Mouse (Mus musculus) forebrain, embryonic 16.5 days (tissue): ENCODE data around the gene 4930578G10Rik. TPM values are rescaled to one million over a fixed set of nuclear protein-coding genes. Genes with fewer than 3 reads are reported as not detected.
"Not testable (repeated sequence)": the region's sequence is repeated elsewhere in the genome, so short reads cannot be mapped to it uniquely, and the experiment has no call there.

Experiments used
- ATAC-seq: fragments of 200-750 bp; cut with Nextera tagmentation; 2 replicates; pipeline ENCODE4 v1.8.0; 2017; ENCODE audit warnings: mild to moderate bottlenecking, moderate library complexity
- H3K27ac ChIP-seq: fragments of 300-500 bp; sonication (generic); 2 replicates; pipeline ENCODE4 v1.5.1; 2014; ENCODE audit warnings: low read length, control low read depth
- H3K27me3 ChIP-seq: fragments of 300-500 bp; sonication (generic); replicated peaks from 2 replicates; pipeline ENCODE4 v1.6.1; 2014; ENCODE audit warnings: low read length; ENCODE audit not compliant: control insufficient read depth, insufficient read depth
- H3K36me3 ChIP-seq: fragments of 300-500 bp; sonication (generic); 2 replicates; pipeline ENCODE4 v1.6.1; 2014; ENCODE audit not compliant: control insufficient read depth, insufficient read depth
- H3K4me1 ChIP-seq: fragments of 300-500 bp; sonication (generic); replicated peaks from 2 replicates; pipeline ENCODE4 v1.6.1; 2014; ENCODE audit warnings: low read length; ENCODE audit not compliant: control insufficient read depth, insufficient read depth
- H3K4me2 ChIP-seq: fragments of 300-500 bp; sonication (generic); 2 replicates; pipeline ENCODE4 v1.6.1; 2014; ENCODE audit warnings: mild to moderate bottlenecking, low read length, control low read depth
- H3K4me3 ChIP-seq: fragments of 300-500 bp; sonication (generic); replicated peaks from 2 replicates; pipeline ENCODE4 v1.5.1; 2014; ENCODE audit warnings: mild to moderate bottlenecking, low read length, control low read depth
- H3K9ac ChIP-seq: fragments of 300-500 bp; sonication (generic); replicated peaks from 2 replicates; pipeline ENCODE4 v1.6.1; 2014; ENCODE audit warnings: low read depth, low read length, control low read depth
- H3K9me3 ChIP-seq: fragments of 300-500 bp; sonication (generic); 2 replicates; pipeline ENCODE4 v1.6.1; 2016; ENCODE audit warnings: low read length; ENCODE audit not compliant: control insufficient read depth
- WGBS: fragments of 180-500 bp; shearing (Covaris S2); extraction: QIAGEN DNeasy Blood & Tissue Kit; methylation state at CpG from one replicate; pipeline ENCODE4 v1.1.7; 2014; 5-methylcytosine and 5-hydroxymethylcytosine counted together
- polyA plus RNA-seq: library from polyadenylated mRNA; unstranded; fragments of >200 nt; fragmentation: Nextera tagmentation; extraction: Ambion mirVana; gene quantifications from 2 replicates; pipeline ENCODE4 v1.2.1, GENCODE M21; 2015

4930578G10Rik gene
- polyA plus RNA-seq = 0.86 TPM in 1 of 2 replicates, not detected in the other

- not testable (repeated sequence) for H3K4me1 ChIP-seq, H3K36me3 ChIP-seq, H3K27ac ChIP-seq, H3K9ac ChIP-seq, H3K4me3 ChIP-seq, ATAC-seq, H3K9me3 ChIP-seq, H3K27me3 ChIP-seq, H3K4me2 ChIP-seq
- WGBS = no CpG with 5 or more reads among the region's 13 CpGs
These were observed at the start of gene 4930578G10Rik for GRCm38 (mm10) chr4:42735245-42735644. Gene 4930578G10Rik, plus strand, starts transcription at chr4:42735545.

GRCm38 (mm10) chr4:42756477-42756876, 21.1 kb downstream of the 4930578G10Rik start, which contains the start of gene Ccl19:
Gene Ccl19, minus strand, starts transcription at chr4:42756577.
- ATAC-seq, H3K27me3 ChIP-seq, H3K9ac ChIP-seq, H3K9me3 ChIP-seq, H3K4me1 ChIP-seq, H3K4me3 ChIP-seq, H3K4me2 ChIP-seq, H3K27ac ChIP-seq, H3K36me3 ChIP-seq: not testable (repeated sequence)
- no CpG with 5 or more reads among the region's 6 CpGs for WGBS

GRCm38 (mm10) chr4:42773893-42774292, 38.5 kb downstream of the 4930578G10Rik start, which contains the start of gene Ccl21a:
Gene Ccl21a, minus strand, starts transcription at chr4:42773993.
- not testable (repeated sequence) for H3K27me3 ChIP-seq

GRCm38 (mm10) chr4:42853788-42854187, 118.4 kb downstream of the 4930578G10Rik start, which contains the start of gene Fam205a1:
Gene Fam205a1, minus strand, starts transcription at chr4:42853888.
- H3K27me3 ChIP-seq, H3K4me3 ChIP-seq, ATAC-seq, H3K27ac ChIP-seq, H3K9me3 ChIP-seq, H3K9ac ChIP-seq, H3K4me2 ChIP-seq, H3K36me3 ChIP-seq, H3K4me1 ChIP-seq: not testable (repeated sequence)
- WGBS = 88% methylated on average over 1 of the region's 1 CpGs

More at GRCm38 (mm10) chr4:42773893-42774292, 38.5 kb downstream of the 4930578G10Rik start, which contains the start of gene Ccl21a:
- H3K4me1 ChIP-seq, H3K4me2 ChIP-seq, H3K27ac ChIP-seq, H3K9ac ChIP-seq, H3K9me3 ChIP-seq, ATAC-seq, H3K36me3 ChIP-seq, H3K4me3 ChIP-seq: not testable (repeated sequence)
- WGBS = no CpG with 5 or more reads among the region's 5 CpGs

- not testable (repeated sequence) for H3K27ac ChIP-seq, H3K4me2 ChIP-seq, H3K9me3 ChIP-seq, H3K36me3 ChIP-seq, H3K27me3 ChIP-seq, H3K4me1 ChIP-seq, ATAC-seq, H3K4me3 ChIP-seq, H3K9ac ChIP-seq
- 84% methylated on average over 1 of the region's 1 CpGs for WGBS
These were observed 121.3 kb downstream of the 4930578G10Rik start, which contains the start of gene Gm12394 for GRCm38 (mm10) chr4:42856671-42857070. Gene Gm12394, minus strand, starts transcription at chr4:42856771.

- H3K27me3 ChIP-seq, H3K4me1 ChIP-seq, H3K9ac ChIP-seq, H3K4me2 ChIP-seq, ATAC-seq, H3K36me3 ChIP-seq, H3K27ac ChIP-seq, H3K4me3 ChIP-seq, H3K9me3 ChIP-seq: not testable (repeated sequence)
- WGBS = 85% methylated on average over 9 of the region's 9 CpGs
These were observed 125.1 kb downstream of the 4930578G10Rik start for GRCm38 (mm10) chr4:42860483-42860882.

- H3K36me3 ChIP-seq, H3K27ac ChIP-seq, H3K9ac ChIP-seq, H3K4me2 ChIP-seq, H3K27me3 ChIP-seq, H3K9me3 ChIP-seq, H3K4me3 ChIP-seq, ATAC-seq, H3K4me1 ChIP-seq: not testable (repeated sequence)
- 92% methylated on average over 5 of the region's 5 CpGs for whole genome bisulfite sequencing
These were observed 128.1 kb downstream of the 4930578G10Rik start for GRCm38 (mm10) chr4:42863487-42863886.

GRCm38 (mm10) chr4:42867390-42867789, 132.0 kb downstream of the 4930578G10Rik start:
- WGBS = 79% methylated on average over 3 of the region's 3 CpGs
- no peak overlapping the region for H3K9ac ChIP-seq
- H3K4me2 ChIP-seq = no peak overlapping the region
- H3K27me3 ChIP-seq = no peaks in the 10 kb centered on the region
- H3K4me1 ChIP-seq = no peaks in the 10 kb centered on the region
- H3K27ac ChIP-seq = no peak overlapping the region
- H3K4me3 ChIP-seq = no peak overlapping the region
- no peak for ATAC-seq
- H3K9me3 ChIP-seq = no peaks in the 10 kb centered on the region
- no peaks in the 10 kb centered on the region for H3K36me3 ChIP-seq

- no peaks in the 10 kb centered on the region for H3K9me3 ChIP-seq
- no peak overlapping the region for H3K27ac ChIP-seq
- no peaks in the 10 kb centered on the region for H3K27me3 ChIP-seq
- ATAC-seq = no peak
- no peaks in the 10 kb centered on the region for H3K36me3 ChIP-seq
- no peak overlapping the region for H3K4me3 ChIP-seq
- no peak overlapping the region for H3K9ac ChIP-seq
- H3K4me2 ChIP-seq = no peak overlapping the region
- 89% methylated on average over 5 of the region's 5 CpGs for WGBS
- H3K4me1 ChIP-seq = no peaks in the 10 kb centered on the region
These were observed 132.8 kb downstream of the 4930578G10Rik start for GRCm38 (mm10) chr4:42868193-42868592.

- Histone ChIP-seq H3K9ac (no peak overlapping the region), H3K4me1 (no peaks in the 10 kb centered on the region), H3K27me3 (no peaks in the 10 kb centered on the region), H3K36me3 (no peaks in the 10 kb centered on the region), H3K9me3 (no peaks in the 10 kb centered on the region), H3K4me3 (no peak overlapping the region), H3K4me2 (no peak overlapping the region), H3K27ac (no peak overlapping the region)
- 86% methylated on average over 5 of the region's 5 CpGs for WGBS
- ATAC-seq = no peak
These were observed 135.4 kb downstream of the 4930578G10Rik start for GRCm38 (mm10) chr4:42870748-42871147.
